Mouse (Mus musculus) lung, postnatal 0 days (tissue): ENCODE results near the gene Morn4. TPM values are rescaled to one million over a fixed set of nuclear protein-coding genes. Genes with fewer than 3 reads are reported as not detected.

Experiments
- ATAC-seq: fragments of 200-750 bp; cut with Nextera tagmentation; 2 replicates; pipeline ENCODE4 v1.8.0; 2017; ENCODE audit warnings: moderate library complexity
- DNase-seq: peaks from one replicate; pipeline ENCODE4 v3.0.0-alpha.2; 2016; ENCODE audit warnings: low spot score
- H3K27ac ChIP-seq: fragments of 300-500 bp; sonication (generic); 2 replicates; pipeline ENCODE4 v1.5.1; 2014; ENCODE audit warnings: antibody characterized with exemption, mild to moderate bottlenecking, low read length, mixed read lengths
- H3K27me3 ChIP-seq: fragments of 300-500 bp; sonication (generic); replicated peaks from 2 replicates; pipeline ENCODE4 v1.6.1; 2014; ENCODE audit warnings: low read length, mixed read lengths; ENCODE audit not compliant: insufficient read depth
- H3K36me3 ChIP-seq: fragments of 300-500 bp; sonication (generic); 2 replicates; pipeline ENCODE4 v1.6.1; 2014; ENCODE audit warnings: low read length, mixed read lengths; ENCODE audit not compliant: insufficient read depth
- H3K4me1 ChIP-seq: fragments of 300-500 bp; sonication (generic); 2 replicates; pipeline ENCODE4 v1.6.1; 2014; ENCODE audit warnings: antibody characterized with exemption, low read depth, low read length, mixed read lengths; ENCODE audit not compliant: insufficient read depth
- H3K4me2 ChIP-seq: fragments of 300-500 bp; sonication (generic); replicated peaks from 2 replicates; pipeline ENCODE4 v1.6.1; 2014; ENCODE audit warnings: low read depth, mild to moderate bottlenecking, low read length, moderate library complexity, mixed read lengths
- H3K4me3 ChIP-seq: fragments of 300-500 bp; sonication (generic); 2 replicates; pipeline ENCODE4 v1.5.1; 2014; ENCODE audit warnings: low read depth, low read length
- H3K9ac ChIP-seq: fragments of 300-500 bp; sonication (generic); replicated peaks from 2 replicates; pipeline ENCODE4 v1.6.1; 2014; ENCODE audit warnings: low read depth, mild to moderate bottlenecking
- H3K9me3 ChIP-seq: fragments of 300-500 bp; sonication (generic); 2 replicates; pipeline ENCODE4 v1.6.1; 2016; ENCODE audit warnings: low read length, mixed read lengths
- CTCF ChIP-seq: IDR thresholded peaks from 2 replicates; pipeline ENCODE4 v1.5.1; 2016; ENCODE audit warnings: antibody characterized with exemption, mild to moderate bottlenecking
- EP300 ChIP-seq: IDR thresholded peaks from 2 replicates; pipeline ENCODE4 v1.6.1; 2016; ENCODE audit warnings: antibody characterized with exemption, mild to moderate bottlenecking, control low read depth
- WGBS: fragments of 180-500 bp; shearing (Covaris S2); extraction: QIAGEN DNeasy Blood & Tissue Kit; methylation state at CpG from one replicate; pipeline ENCODE4 v1.1.7; 2014; 5-methylcytosine and 5-hydroxymethylcytosine counted together
- polyA plus RNA-seq: library from polyadenylated mRNA; unstranded; fragments of >200 nt; fragmentation: Nextera tagmentation; extraction: Ambion mirVana; gene quantifications from 2 replicates; pipeline ENCODE4 v1.2.1, GENCODE M21; 2015

Morn4 gene
- polyA plus RNA-seq, 1 experiment from 2014 or later: 5.8 TPM

GRCm38 (mm10) chr19:42128052-42128740 lies 42.0 kb upstream of the Morn4 start:
- Histone ChIP-seq H3K4me2 (peak overlapping the region; percentile 87), H3K4me1 (peaks cover 10% of the 10 kb centered on the region; the same call in 1 of the 2 replicates), H3K27me3 (no peaks in the 10 kb centered on the region), H3K36me3 (peaks cover 5% of the 10 kb centered on the region), H3K27ac (peak overlapping the region; percentile 95), H3K9me3 (no peaks in the 10 kb centered on the region), H3K9ac (peak overlapping the region; percentile 89), H3K4me3 (peak overlapping the region; percentile 58)
- no peak for TF ChIP-seq EP300
- no peak for TF ChIP-seq CTCF
- peak; percentile 45 for DNase-seq
- ATAC-seq: no peak
- 4% methylated on average over 23 of the region's 23 CpGs for WGBS

GRCm38 (mm10) chr19:42127024-42127423 lies 40.9 kb upstream of the Morn4 start:
- 55% methylated on average over 5 of the region's 5 CpGs for WGBS
- peak overlapping the region; percentile 73 for H3K27ac ChIP-seq
- no peak overlapping the region for H3K4me3 ChIP-seq

GRCm38 (mm10) chr19:42126219-42126605 lies 40.1 kb upstream of the Morn4 start:
- Histone ChIP-seq H3K27ac (peak overlapping the region; percentile 73), H3K4me3 (no peak overlapping the region)
- TF ChIP-seq EP300 (no peak), CTCF (no peak)

More at GRCm38 (mm10) chr19:42127024-42127423, 40.9 kb upstream of the Morn4 start:
- H3K36me3 ChIP-seq: peaks cover 8% of the 10 kb centered on the region
- no peaks in the 10 kb centered on the region for H3K9me3 ChIP-seq
- no peak for TF ChIP-seq CTCF
- peak; percentile 57 for TF ChIP-seq EP300
- peak; percentile 64 for DNase-seq
- no peak overlapping the region for H3K9ac ChIP-seq
- peaks cover 10% of the 10 kb centered on the region; the same call in 1 of the 2 replicates for H3K4me1 ChIP-seq
- ATAC-seq: peak; percentile 3; the same call in 1 of the 2 replicates
- H3K27me3 ChIP-seq: no peaks in the 10 kb centered on the region
- H3K4me2 ChIP-seq: peak overlapping the region; percentile 87

GRCm38 (mm10) chr19:42125501-42126218 lies 39.5 kb upstream of the Morn4 start:
- Histone ChIP-seq H3K4me3 (no peak overlapping the region), H3K9me3 (no peaks in the 10 kb centered on the region), H3K27ac (peak overlapping the region; percentile 73; the same call in 1 of the 2 replicates), H3K4me2 (peak overlapping the region; percentile 87), H3K4me1 (peaks cover 5% of the 10 kb centered on the region; the same call in 1 of the 2 replicates), H3K27me3 (no peaks in the 10 kb centered on the region), H3K36me3 (peaks cover 8% of the 10 kb centered on the region), H3K9ac (no peak overlapping the region)
- TF ChIP-seq EP300: no peak
- no peak for TF ChIP-seq CTCF
- 68% methylated on average over 11 of the region's 11 CpGs for WGBS
- no peak for DNase-seq
- no peak for ATAC-seq

More at GRCm38 (mm10) chr19:42126219-42126605, 40.1 kb upstream of the Morn4 start:
- ATAC-seq (no peak), DNase-seq (no peak)
- Histone ChIP-seq H3K36me3 (peaks cover 8% of the 10 kb centered on the region), H3K9ac (no peak overlapping the region), H3K9me3 (no peaks in the 10 kb centered on the region), H3K27me3 (no peaks in the 10 kb centered on the region), H3K4me2 (peak overlapping the region; percentile 87), H3K4me1 (peaks cover 9% of the 10 kb centered on the region; the same call in 1 of the 2 replicates)
- 78% methylated on average over 6 of the region's 6 CpGs for WGBS

GRCm38 (mm10) chr19:42124684-42125083 lies 38.5 kb upstream of the Morn4 start:
- H3K36me3 ChIP-seq: peaks cover 8% of the 10 kb centered on the region

GRCm38 (mm10) chr19:42120451-42120850 lies 34.3 kb upstream of the Morn4 start:
- no peaks in the 10 kb centered on the region for H3K9me3 ChIP-seq
- H3K4me2 ChIP-seq: no peak overlapping the region
- 0 out of 2 replicates have a peak, but pooled peaks cover 2% of the 10 kb centered on the region for H3K4me1 ChIP-seq
- TF ChIP-seq EP300 (no peak), CTCF (no peak)
- H3K4me3 ChIP-seq: no peak overlapping the region
- H3K27ac ChIP-seq: no peak overlapping the region
- ATAC-seq: peak; percentile 64
- peak; percentile 64 for DNase-seq
- H3K9ac ChIP-seq: no peak overlapping the region
- no peaks in the 10 kb centered on the region for H3K27me3 ChIP-seq
- peaks cover 8% of the 10 kb centered on the region for H3K36me3 ChIP-seq
- WGBS: 70% methylated on average over 8 of the region's 8 CpGs

More at GRCm38 (mm10) chr19:42124684-42125083, 38.5 kb upstream of the Morn4 start:
- WGBS: 71% methylated on average over 13 of the region's 13 CpGs
- H3K9ac ChIP-seq: no peak overlapping the region
- peaks cover 5% of the 10 kb centered on the region; the same call in 1 of the 2 replicates for H3K4me1 ChIP-seq
- H3K9me3 ChIP-seq: no peaks in the 10 kb centered on the region
- TF ChIP-seq CTCF (no peak), EP300 (no peak)
- no peak overlapping the region for H3K4me3 ChIP-seq
- DNase-seq (no peak), ATAC-seq (no peak)
- H3K27ac ChIP-seq: no peak overlapping the region
- H3K27me3 ChIP-seq: no peaks in the 10 kb centered on the region
- no peak overlapping the region for H3K4me2 ChIP-seq
